Mouse (Mus musculus) MEL (cell line): ENCODE data around the gene Eef1a1. TPM values are rescaled to one million over a fixed set of nuclear protein-coding genes. Genes with fewer than 3 reads are reported as not detected.

ENCODE experiments used
- DNase-seq: peaks from one replicate; pipeline ENCODE4 v3.0.0; 2011; ENCODE audit warnings: low read depth, low spot score
- H3K27ac ChIP-seq: 2 replicates; pipeline ENCODE4 v1.5.1; 2012; ENCODE audit warnings: low read depth, mild to moderate bottlenecking, control low read depth, low read length, moderate library complexity; ENCODE audit not compliant: control insufficient read depth
- H3K27me3 ChIP-seq, 2 experiments: fragments of 150-350 bp in 1 of 2; sonication (generic) in 1 of 2; 2 replicates each; pipeline ENCODE4 v1.6.1; 2012; ENCODE audit warnings: low read length in 2 of 2, mild to moderate bottlenecking in 2 of 2, improper control_type of control experiment in 1 of 2, moderate library complexity in 1 of 2; ENCODE audit not compliant: insufficient read depth in 2 of 2, control insufficient read depth in 1 of 2
- H3K36me3 ChIP-seq, 2 experiments: 2 replicates each; pipeline ENCODE4 v1.6.1; 2012 to 2014; ENCODE audit warnings: low read length in 2 of 2, improper control_type of control experiment in 1 of 2, inconsistent platforms in 1 of 2, mild to moderate bottlenecking in 1 of 2; ENCODE audit not compliant: insufficient read depth in 2 of 2, control insufficient read depth in 1 of 2
- H3K4me1 ChIP-seq, 2 experiments: fragments of 150-350 bp in 1 of 2; sonication (generic) in 1 of 2; 2 replicates each; pipeline ENCODE4 v1.6.1; 2012; ENCODE audit warnings: low read length in 2 of 2, improper control_type of control experiment in 1 of 2, mild to moderate bottlenecking in 1 of 2; ENCODE audit not compliant: insufficient read depth in 2 of 2, control insufficient read depth in 1 of 2
- H3K4me3 ChIP-seq, 2 experiments: fragments of 150-350 bp in 1 of 2; sonication (generic) in 1 of 2; 2 replicates each; pipeline ENCODE4 v1.5.1; 2012; ENCODE audit warnings: low read depth in 2 of 2, low read length in 2 of 2, mild to moderate bottlenecking in 2 of 2, moderate library complexity in 2 of 2, control low read depth in 1 of 2, improper control_type of control experiment in 1 of 2; ENCODE audit not compliant: control insufficient read depth in 1 of 2, insufficient read depth in 1 of 2
- H3K79me2 ChIP-seq: 2 replicates; pipeline ENCODE4 v1.6.1; 2012; ENCODE audit warnings: mild to moderate bottlenecking, low read length, moderate library complexity; ENCODE audit not compliant: control insufficient read depth, poor library complexity, insufficient read depth
- H3K9ac ChIP-seq: 2 replicates; pipeline ENCODE4 v1.6.1; 2012; ENCODE audit warnings: low read depth, mild to moderate bottlenecking, control low read depth, low read length, moderate library complexity; ENCODE audit not compliant: control insufficient read depth, poor library complexity, severe bottlenecking
- H3K9me3 ChIP-seq: fragments of 150-350 bp; sonication (generic); replicated peaks from 2 replicates; pipeline ENCODE4 v1.6.1; 2012; ENCODE audit warnings: mild to moderate bottlenecking, low read length, improper control_type of control experiment, moderate library complexity; ENCODE audit not compliant: insufficient read depth
- CHD1 ChIP-seq: IDR thresholded peaks from 2 replicates; pipeline ENCODE4 v1.6.1; 2012; ENCODE audit warnings: low read depth, mild to moderate bottlenecking, inconsistent platforms, low read length, improper control_type of control experiment
- CTCF ChIP-seq, 3 experiments: IDR thresholded peaks in 2 of 3; conservative IDR thresholded peaks in 1 of 3; 2 replicates each; pipeline ENCODE4 v1.5.1; 2011 to 2012; ENCODE audit warnings: low read length in 3 of 3, low read depth in 2 of 3, mild to moderate bottlenecking in 2 of 3, improper control_type of control experiment in 1 of 3, inconsistent platforms in 1 of 3, mixed read lengths in 1 of 3, moderate library complexity in 1 of 3; ENCODE audit not compliant: control insufficient read depth in 1 of 3, insufficient read depth in 1 of 3, poor library complexity in 1 of 3, severe bottlenecking in 1 of 3
- E2F4 ChIP-seq: IDR thresholded peaks from 2 replicates; pipeline ENCODE4 v1.6.1; 2011; ENCODE audit warnings: low read depth, low read length, improper control_type of control experiment, borderline replicate concordance
- EP300 ChIP-seq, 2 experiments: IDR thresholded peaks; 2 replicates each; pipeline ENCODE4 v1.6.1; 2011; ENCODE audit warnings: improper control_type of control experiment in 2 of 2, low read length in 2 of 2, low read depth in 1 of 2, mild to moderate bottlenecking in 1 of 2
- HCFC1 ChIP-seq: IDR thresholded peaks from 2 replicates; pipeline ENCODE4 v1.6.1; 2012; ENCODE audit warnings: low read depth, mild to moderate bottlenecking, inconsistent platforms, low read length, improper control_type of control experiment, moderate library complexity
- MAFK ChIP-seq: IDR thresholded peaks from 2 replicates; pipeline ENCODE4 v1.6.1; 2011; ENCODE audit warnings: low read depth, mild to moderate bottlenecking, low read length, improper control_type of control experiment, borderline replicate concordance
- MAX ChIP-seq: IDR thresholded peaks from 2 replicates; pipeline ENCODE4 v1.6.1; 2011; ENCODE audit warnings: low read length, improper control_type of control experiment
- MEF2A ChIP-seq: IDR thresholded peaks from 2 replicates; pipeline ENCODE4 v1.6.1; 2014; ENCODE audit warnings: low read depth, mild to moderate bottlenecking, inconsistent platforms, low read length, improper control_type of control experiment; ENCODE audit not compliant: poor library complexity, insufficient replicate concordance, severe bottlenecking; ENCODE audit errors: extremely low read depth
- MYC ChIP-seq: IDR thresholded peaks from 2 replicates; pipeline ENCODE4 v1.6.1; 2011; ENCODE audit warnings: low read depth, mild to moderate bottlenecking, low read length, improper control_type of control experiment, moderate library complexity
- NRF1 ChIP-seq: IDR thresholded peaks from 2 replicates; pipeline ENCODE4 v1.6.1; 2014; ENCODE audit warnings: low read depth, mild to moderate bottlenecking, inconsistent platforms, low read length, improper control_type of control experiment, moderate library complexity; ENCODE audit not compliant: poor library complexity, insufficient read depth, severe bottlenecking
- POLR2AphosphoS5 ChIP-seq: IDR thresholded peaks from 2 replicates; pipeline ENCODE4 v1.6.1; 2012; ENCODE audit warnings: low read depth, borderline replicate concordance, mild to moderate bottlenecking, inconsistent platforms, low read length, moderate library complexity, mixed read lengths
- RAD21 ChIP-seq: IDR thresholded peaks from 2 replicates; pipeline ENCODE4 v1.6.1; 2011; ENCODE audit warnings: mild to moderate bottlenecking, low read depth, low read length, improper control_type of control experiment
- SIN3A ChIP-seq: IDR thresholded peaks from 2 replicates; pipeline ENCODE4 v1.6.1; 2012; ENCODE audit warnings: low read length, improper control_type of control experiment, inconsistent platforms
- TBP ChIP-seq: IDR thresholded peaks from 2 replicates; pipeline ENCODE4 v1.8.0; 2011; ENCODE audit warnings: low read depth, low read length, improper control_type of control experiment
- UBTF ChIP-seq: IDR thresholded peaks from 2 replicates; pipeline ENCODE4 v1.6.1; 2012; ENCODE audit warnings: low read depth, mild to moderate bottlenecking, inconsistent platforms, low read length, improper control_type of control experiment, moderate library complexity, borderline replicate concordance; ENCODE audit not compliant: insufficient read depth
- USF2 ChIP-seq, 2 experiments: IDR thresholded peaks; 2 replicates each; pipeline ENCODE4 v1.6.1; 2011 to 2012; ENCODE audit warnings: improper control_type of control experiment in 2 of 2, low read length in 2 of 2, borderline replicate concordance in 1 of 2, inconsistent platforms in 1 of 2, low read depth in 1 of 2, mild to moderate bottlenecking in 1 of 2; ENCODE audit not compliant: insufficient read depth in 1 of 2
- ZKSCAN1 ChIP-seq: IDR thresholded peaks from 2 replicates; pipeline ENCODE4 v1.6.1; 2012; ENCODE audit warnings: low read depth, mild to moderate bottlenecking, inconsistent platforms, low read length, improper control_type of control experiment, moderate library complexity
- ZNF384 ChIP-seq: IDR thresholded peaks from 2 replicates; pipeline ENCODE4 v1.6.1; 2012; ENCODE audit warnings: low read depth, mild to moderate bottlenecking, inconsistent platforms, low read length, improper control_type of control experiment
- polyA plus RNA-seq, 2 experiments: library from polyadenylated mRNA; stranded (reverse) in 1 of 2; unstranded in 1 of 2; fragments of >175 nt in 1 of 2; fragments of >200 nt in 1 of 2; gene quantifications; 2 replicates each; pipeline versions ENCODE4 v1.2.1 to v1.2.4; 2012; ENCODE audit warnings: low replicate concordance in 2 of 2, low read depth in 1 of 2; ENCODE audit not compliant: insufficient read length in 2 of 2, insufficient read depth in 1 of 2, missing spikeins in 1 of 2
- total RNA-seq: library from RNA; depleted of rRNA; stranded (reverse); fragments of 300-350 nt; gene quantifications from 2 replicates; pipeline ENCODE4 v1.2.3, GENCODE M21; 2012

The Eef1a1 gene
- total and polyA plus RNA-seq, 3 experiments, result 11,701 to 60,504 (median 13,182) TPM

GRCm38 (mm10) chr9:78442579-78443392, 46.2 kb downstream of the Eef1a1 start, which contains the start of gene Cgas (continued):
- peak; percentile 60 for TF ChIP-seq HCFC1
- TF ChIP-seq MAX, result peak; percentile 91
- TF ChIP-seq USF2 (IDR thresholded peaks at IDR 0.05; ENCODE audit: borderline replicate concordance in 1 of 2, insufficient read depth in 1 of 2, low read depth in 1 of 2, low read length in 2 of 2), result no peak

GRCm38 (mm10) chr9:78442237-78442578, 46.7 kb downstream of the Eef1a1 start:
- Histone ChIP-seq H3K9me3 (no peaks in the 10 kb centered on the region), H3K27me3 (no peaks in the 10 kb centered on the region), H3K27ac (peak overlapping the region; percentile 49), H3K9ac (peak overlapping the region; percentile 75), H3K79me2 (peaks cover 46% of the 10 kb centered on the region), H3K4me3 (peak overlapping the region; percentile 77 to 95), H3K36me3 (peaks cover 4 to 18% of the 10 kb centered on the region in 2 experiments), H3K4me1 (peaks cover 9 to 16% of the 10 kb centered on the region in 2 experiments)
- DNase-seq, result no peak
- TF ChIP-seq SIN3A (peak; percentile 50; the same call in 1 of the 2 replicates), MYC (0 out of 2 replicates have a peak, but pooled peaks have one; percentile 39), MEF2A (no peak), ZNF384 (peak; percentile 51), NRF1 (peak; percentile 12; the same call in 1 of the 2 replicates), UBTF (no peak), TBP (0 out of 2 replicates have a peak, but pooled peaks have one; percentile 31), MAFK (no peak), CHD1 (peak; percentile 60; the same call in 1 of the 2 replicates)

- Histone ChIP-seq H3K4me3 (no peak overlapping the region), H3K36me3 (peaks cover 9 to 22% of the 10 kb centered on the region in 2 experiments), H3K4me1 (peaks cover 9 to 16% of the 10 kb centered on the region in 2 experiments), H3K27me3 (no peaks in the 10 kb centered on the region), H3K27ac (no peak overlapping the region), H3K9ac (no peak overlapping the region), H3K79me2 (peaks cover 47% of the 10 kb centered on the region), H3K9me3 (no peaks in the 10 kb centered on the region)
- TF ChIP-seq POLR2AphosphoS5 (no peak), EP300 (IDR thresholded peaks at IDR 0.05; ENCODE audit: low read depth in 1 of 2, low read length in 2 of 2) (no peak), E2F4 (no peak), RAD21 (no peak), ZKSCAN1 (no peak), CTCF (IDR thresholded peaks at IDR 0.05 in 2 of 3, conservative IDR thresholded peaks at IDR 0.05 in 1 of 3; ENCODE audit: control insufficient read depth in 1 of 3, insufficient read depth in 1 of 3, low read depth in 2 of 3, low read length in 3 of 3, poor library complexity in 1 of 3, severe bottlenecking in 1 of 3) (no peak)
- DNase-seq, result no peak
Measured at GRCm38 (mm10) chr9:78439426-78439825, 49.5 kb downstream of the Eef1a1 start.
